Mouse (Mus musculus) lung, postnatal 0 days (tissue): ENCODE results near the gene Ensa.

Experiments
- CTCF ChIP-seq: IDR thresholded peaks from 2 replicates; pipeline ENCODE4 v1.5.1; 2016; ENCODE audit warnings: antibody characterized with exemption, mild to moderate bottlenecking
- EP300 ChIP-seq: IDR thresholded peaks from 2 replicates; pipeline ENCODE4 v1.6.1; 2016; ENCODE audit warnings: antibody characterized with exemption, mild to moderate bottlenecking, control low read depth

DNA sequence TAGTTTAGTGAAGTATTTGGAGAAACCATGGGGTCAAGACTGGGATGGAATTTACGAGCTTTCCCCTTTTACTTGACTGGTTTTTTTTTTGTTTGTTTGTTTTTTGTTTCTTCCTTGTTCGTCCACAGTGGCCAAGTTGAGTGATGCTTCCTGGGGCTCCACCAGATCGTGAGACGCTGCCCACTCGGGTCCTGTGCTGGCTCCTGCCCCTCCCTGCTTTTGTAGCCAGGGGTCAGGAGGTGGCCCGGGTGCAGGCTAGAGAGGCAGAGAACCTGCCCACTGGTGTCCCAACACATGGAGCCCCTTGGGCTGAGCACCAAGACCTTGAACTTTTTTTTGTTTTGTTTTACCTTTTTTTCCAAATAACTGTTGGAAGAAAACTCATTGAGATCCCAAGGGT, 6.5 kb downstream of the Ensa start:
- TF ChIP-seq CTCF (no peak), EP300 (no peak)
